Mouse (Mus musculus): Measurements from ENCODE around the gene Dlg4. TPM values are rescaled to one million over a fixed set of nuclear protein-coding genes. Genes with fewer than 3 reads are reported as not detected.

Dlg4 gene
- polyA plus RNA-seq, 1 experiment, result 5.5 TPM

DNA sequence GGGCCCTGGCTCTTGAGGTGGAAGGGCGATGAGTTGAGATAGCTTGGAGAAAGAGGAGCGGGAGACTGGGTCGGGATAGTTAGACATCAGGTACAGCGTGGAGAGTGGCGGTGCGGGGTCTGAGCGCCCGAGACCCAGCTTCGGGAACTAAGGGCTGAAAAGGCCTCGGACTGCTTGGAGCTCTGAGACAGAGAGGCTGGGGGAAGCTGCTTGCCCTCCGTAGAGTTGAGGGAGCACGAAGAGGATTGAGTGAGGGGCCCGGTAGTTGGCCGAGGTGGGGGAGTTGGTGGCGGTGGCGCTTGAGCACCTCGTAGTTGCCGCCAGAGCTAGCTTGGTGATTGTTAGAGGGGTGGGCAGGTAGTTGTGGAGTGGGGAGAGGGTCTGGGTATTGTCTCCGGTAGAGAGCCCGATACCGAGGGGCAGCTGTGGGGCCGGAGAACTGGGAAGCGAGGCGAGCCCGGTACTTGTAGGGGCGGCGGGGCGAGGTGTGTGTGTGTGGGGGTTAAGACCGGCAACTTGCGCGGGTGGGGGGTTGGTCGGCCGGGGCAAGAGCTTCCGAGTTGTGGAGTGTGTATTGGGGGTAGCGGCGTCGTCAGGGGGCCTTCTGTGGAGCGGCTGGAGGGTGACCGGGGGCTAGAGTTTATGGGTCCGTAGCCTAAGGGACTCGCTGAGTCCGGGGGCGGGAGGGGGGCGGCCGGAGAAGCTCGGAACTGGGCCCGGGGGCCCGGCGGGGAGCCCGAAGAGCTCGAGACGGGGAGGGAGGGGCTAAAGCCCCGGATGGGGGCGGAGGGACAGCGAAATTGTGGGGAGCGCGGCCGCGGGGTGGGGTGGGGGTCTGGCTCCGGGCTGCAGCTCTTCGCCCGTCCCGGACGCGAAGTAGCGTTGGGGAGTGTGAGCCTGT is 20.3 kb upstream of the Dlg4 start:
- Histone ChIP-seq H3K27ac (ENCODE audit: insufficient read depth, low read depth, low read length) (peak overlapping the region; percentile 89), H3K36me3 (ENCODE audit: control insufficient read depth, insufficient read depth, low read length) (peaks cover 38% of the 10 kb centered on the region), H3K4me3 (ENCODE audit: low read depth, low read length) (peak overlapping the region; percentile 91), H3K27me3 (ENCODE audit: control insufficient read depth, insufficient read depth, low read length) (no peaks in the 10 kb centered on the region), H3K4me1 (ENCODE audit: control insufficient read depth, insufficient read depth, insufficient read length, low read length) (peaks cover 9% of the 10 kb centered on the region)
- under 1% methylated on average over 65 of the region's 66 CpGs for WGBS
- TF ChIP-seq CTCF (IDR thresholded peaks at IDR 0.05; ENCODE audit: extremely low read depth, insufficient read length, insufficient replicate concordance, low read depth, low read length), result no peak
- TF ChIP-seq POLR2A (IDR thresholded peaks at IDR 0.05; ENCODE audit: low read depth, low read length), result no peak

DNA sequence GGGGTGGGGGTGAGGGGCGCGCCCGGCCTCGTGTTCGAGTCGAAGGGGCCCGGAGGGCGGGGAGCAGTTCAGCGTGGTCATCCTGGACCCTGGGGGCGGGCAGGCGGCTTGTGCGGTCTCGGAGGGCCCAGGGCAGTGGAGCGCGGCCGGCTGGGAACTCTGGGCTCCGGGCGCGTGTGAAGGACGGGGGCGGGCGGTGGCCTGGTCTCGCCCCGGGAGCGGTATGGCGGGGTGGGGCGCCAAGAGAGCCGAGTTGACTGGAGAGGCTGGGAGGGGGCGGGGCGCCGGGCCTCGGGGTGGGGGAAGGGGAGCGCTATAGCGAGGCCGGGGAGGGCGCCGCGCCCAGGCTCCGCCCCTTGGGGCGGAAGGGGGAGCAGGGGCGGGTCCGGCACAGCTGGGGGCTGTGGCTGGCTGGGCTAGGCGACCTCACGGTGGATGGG is 19.7 kb upstream of the Dlg4 start:
- Histone ChIP-seq H3K4me3 (ENCODE audit: low read depth, low read length) (peak overlapping the region; percentile 91), H3K36me3 (ENCODE audit: control insufficient read depth, insufficient read depth, low read length) (peaks cover 38% of the 10 kb centered on the region), H3K4me1 (ENCODE audit: control insufficient read depth, insufficient read depth, insufficient read length, low read length) (peaks cover 10% of the 10 kb centered on the region), H3K27me3 (ENCODE audit: control insufficient read depth, insufficient read depth, low read length) (no peaks in the 10 kb centered on the region), H3K27ac (ENCODE audit: insufficient read depth, low read depth, low read length) (peak overlapping the region; percentile 82)
- peak; percentile 92 for TF ChIP-seq POLR2A (IDR thresholded peaks at IDR 0.05; ENCODE audit: low read depth, low read length)
- no peak for TF ChIP-seq CTCF (IDR thresholded peaks at IDR 0.05; ENCODE audit: extremely low read depth, insufficient read length, insufficient replicate concordance, low read depth, low read length)
- WGBS, result 1% methylated on average over 38 of the region's 44 CpGs

- peaks cover 6% of the 10 kb centered on the region; the same call in 1 of the 2 replicates for H3K4me1 ChIP-seq (ENCODE audit: control insufficient read depth, insufficient read depth, insufficient read length, low read length)
- H3K27me3 ChIP-seq (ENCODE audit: control insufficient read depth, insufficient read depth, low read length), result no peaks in the 10 kb centered on the region
- H3K36me3 ChIP-seq (ENCODE audit: control insufficient read depth, insufficient read depth, low read length), result peaks cover 30% of the 10 kb centered on the region
- TF ChIP-seq POLR2A (IDR thresholded peaks at IDR 0.05; ENCODE audit: low read depth, low read length) (no peak), CTCF (IDR thresholded peaks at IDR 0.05; ENCODE audit: extremely low read depth, insufficient read length, insufficient replicate concordance, low read depth, low read length) (peak; percentile 11; the same call in 1 of the 2 replicates)
- H3K4me3 ChIP-seq (ENCODE audit: low read depth, low read length), result no peak overlapping the region
- WGBS, result 92% methylated on average over 27 of the region's 27 CpGs
- H3K27ac ChIP-seq (ENCODE audit: insufficient read depth, low read depth, low read length), result no peak overlapping the region
Measured at GRCm38 (mm10) chr11:69998567-69999491, 17.9 kb upstream of the Dlg4 start.

DNA sequence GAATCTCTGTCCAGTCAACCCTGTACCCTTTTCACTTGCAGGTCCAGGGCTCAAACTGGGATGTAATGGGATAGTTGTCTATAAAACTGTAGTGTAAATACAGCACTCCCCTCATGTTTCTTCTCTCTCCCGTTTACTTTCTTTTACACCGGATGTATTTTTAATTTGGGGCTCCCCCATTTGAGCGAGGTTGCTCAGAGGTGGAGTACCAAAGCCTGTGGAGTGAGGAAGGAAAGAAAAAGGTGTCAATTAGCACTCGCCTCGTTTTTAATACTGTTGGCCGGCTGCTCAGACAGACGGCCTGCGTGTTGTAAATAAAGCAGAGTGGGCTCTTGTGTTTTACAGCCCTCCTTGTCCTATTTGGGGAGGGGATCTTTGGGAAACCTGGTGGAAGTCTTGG is 17.1 kb upstream of the Dlg4 start:
- H3K36me3 ChIP-seq (ENCODE audit: control insufficient read depth, insufficient read depth, low read length), result peaks cover 23% of the 10 kb centered on the region
- H3K27me3 ChIP-seq (ENCODE audit: control insufficient read depth, insufficient read depth, low read length), result no peaks in the 10 kb centered on the region
- no peak overlapping the region for H3K4me3 ChIP-seq (ENCODE audit: low read depth, low read length)
- no peak overlapping the region for H3K27ac ChIP-seq (ENCODE audit: insufficient read depth, low read depth, low read length)
- TF ChIP-seq CTCF (IDR thresholded peaks at IDR 0.05; ENCODE audit: extremely low read depth, insufficient read length, insufficient replicate concordance, low read depth, low read length) (no peak), POLR2A (IDR thresholded peaks at IDR 0.05; ENCODE audit: low read depth, low read length) (no peak)
- H3K4me1 ChIP-seq (ENCODE audit: control insufficient read depth, insufficient read depth, insufficient read length, low read length), result peaks cover 6% of the 10 kb centered on the region; the same call in 1 of the 2 replicates
- WGBS, result 72% methylated on average over 8 of the region's 8 CpGs

DNA sequence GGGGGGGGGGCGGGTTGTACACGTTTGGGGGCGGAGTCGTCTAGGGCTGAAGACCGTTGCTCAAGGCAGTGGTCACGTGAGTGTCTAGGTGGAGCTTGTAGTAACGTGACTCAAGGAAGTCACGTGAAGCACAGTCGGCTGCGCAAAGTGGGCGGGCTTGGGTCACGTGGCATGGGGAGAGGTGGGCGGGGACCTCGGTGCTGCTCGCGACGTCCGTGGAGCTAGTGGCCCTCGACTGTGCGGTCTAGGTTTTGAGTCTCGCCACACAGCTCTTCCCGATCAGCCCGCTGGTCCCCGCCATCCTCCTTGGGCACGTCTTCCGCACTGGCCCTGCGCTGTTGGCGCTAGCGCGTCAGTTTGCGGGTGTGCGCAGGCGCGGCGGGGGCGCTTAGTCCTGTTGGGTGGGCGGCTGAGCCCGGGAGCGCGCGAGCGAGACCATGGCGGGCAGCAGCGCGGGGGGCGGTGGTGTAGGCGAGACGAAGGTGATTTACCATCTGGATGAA is 16.3 kb upstream of the Dlg4 start, which contains the start of gene Dvl2:
Dvl2 (plus strand) TSS at position 200 of the 503 bp plus-strand sequence.
- TF ChIP-seq POLR2A (IDR thresholded peaks at IDR 0.05; ENCODE audit: low read depth, low read length) (peak; percentile 63; the same call in 1 of the 2 replicates), CTCF (IDR thresholded peaks at IDR 0.05; ENCODE audit: extremely low read depth, insufficient read length, insufficient replicate concordance, low read depth, low read length) (no peak)
- Histone ChIP-seq H3K27ac (ENCODE audit: insufficient read depth, low read depth, low read length) (peak within 1 kb of the TSS; percentile 72), H3K36me3 (ENCODE audit: control insufficient read depth, insufficient read depth, low read length) (peaks cover 21% of the 10 kb centered on the region), H3K4me3 (ENCODE audit: low read depth, low read length) (peak within 1 kb of the TSS; percentile 77), H3K4me1 (ENCODE audit: control insufficient read depth, insufficient read depth, insufficient read length, low read length) (peaks cover 6% of the 10 kb centered on the region; the same call in 1 of the 2 replicates), H3K27me3 (ENCODE audit: control insufficient read depth, insufficient read depth, low read length) (no peaks in the 10 kb centered on the region)
- 1% methylated on average over 48 of the region's 48 CpGs for WGBS

DNA sequence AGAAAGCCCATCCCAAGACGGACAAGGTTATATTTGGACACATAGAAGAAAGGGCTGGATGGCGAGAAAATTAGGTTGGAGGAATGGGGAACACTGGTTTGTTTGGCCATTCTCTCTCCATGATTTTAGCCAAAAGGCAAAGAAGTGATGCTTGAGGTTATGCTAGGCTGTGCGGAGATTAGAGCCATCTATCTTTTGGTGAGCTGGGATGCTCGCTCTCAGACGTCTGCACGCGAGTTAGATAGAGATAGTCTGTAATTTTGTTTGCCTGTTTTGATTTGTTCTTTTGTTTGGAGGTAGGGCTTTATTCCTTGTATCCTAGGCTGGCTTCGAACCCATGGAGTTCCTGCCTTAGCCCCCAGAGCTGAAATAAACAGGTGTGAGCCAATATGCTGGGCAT is 15.6 kb upstream of the Dlg4 start:
- TF ChIP-seq POLR2A (IDR thresholded peaks at IDR 0.05; ENCODE audit: low read depth, low read length), result no peak
- no peak for TF ChIP-seq CTCF (IDR thresholded peaks at IDR 0.05; ENCODE audit: extremely low read depth, insufficient read length, insufficient replicate concordance, low read depth, low read length)
- H3K27ac ChIP-seq (ENCODE audit: insufficient read depth, low read depth, low read length), result peak overlapping the region; percentile 72; the same call in 1 of the 2 replicates
- H3K4me1 ChIP-seq (ENCODE audit: control insufficient read depth, insufficient read depth, insufficient read length, low read length), result peaks cover 6% of the 10 kb centered on the region; the same call in 1 of the 2 replicates
- peaks cover 25% of the 10 kb centered on the region for H3K36me3 ChIP-seq (ENCODE audit: control insufficient read depth, insufficient read depth, low read length)
- 13% methylated on average over 8 of the region's 8 CpGs for WGBS
- H3K27me3 ChIP-seq (ENCODE audit: control insufficient read depth, insufficient read depth, low read length), result no peaks in the 10 kb centered on the region
- peak overlapping the region; percentile 77 for H3K4me3 ChIP-seq (ENCODE audit: low read depth, low read length)

All from small intestine, adult 2 months (tissue).